Mouse (Mus musculus) limb, embryonic 14.5 days (tissue): ENCODE measurements at regions not wholly inside any gene's neighbourhood (a gene's known extent, or its start where the extent isn't known, plus 50 kb on each side); places are given as distances from the start of the nearest gene placed in this dataset.

Source experiments
- ATAC-seq: fragments of 200-750 bp; cut with Nextera tagmentation; 2 replicates; pipeline ENCODE4 v1.8.0; 2017; ENCODE audit warnings: low read depth, moderate number of reproducible peaks, moderate TSS enrichment; ENCODE audit not compliant: low FRiP score
- DNase-seq: peaks from one replicate; pipeline ENCODE4 v3.0.0-alpha.2; 2015; ENCODE audit warnings: low spot score
- H3K27ac ChIP-seq: fragments of 300-500 bp; sonication (generic); replicated peaks from 2 replicates; pipeline ENCODE4 v1.5.1; 2014; ENCODE audit warnings: low read depth, mild to moderate bottlenecking, low read length, moderate library complexity, mixed read lengths
- H3K27me3 ChIP-seq: fragments of 300-500 bp; sonication (generic); 2 replicates; pipeline ENCODE4 v1.6.1; 2014; ENCODE audit warnings: low read length, mixed read lengths; ENCODE audit not compliant: control insufficient read depth, insufficient read depth
- H3K36me3 ChIP-seq: fragments of 300-500 bp; sonication (generic); 2 replicates; pipeline ENCODE4 v1.6.1; 2014; ENCODE audit warnings: mild to moderate bottlenecking, low read length, moderate library complexity, mixed read lengths; ENCODE audit not compliant: control insufficient read depth, insufficient read depth
- H3K4me1 ChIP-seq: fragments of 300-500 bp; sonication (generic); 2 replicates; pipeline ENCODE4 v1.6.1; 2014; ENCODE audit warnings: antibody characterized with exemption, low read length, mixed read lengths; ENCODE audit not compliant: control insufficient read depth, insufficient read depth
- H3K4me2 ChIP-seq: fragments of 300-500 bp; sonication (generic); replicated peaks from 2 replicates; pipeline ENCODE4 v1.6.1; 2014; ENCODE audit warnings: low read depth, mild to moderate bottlenecking, low read length, moderate library complexity; ENCODE audit not compliant: severe bottlenecking
- H3K4me3 ChIP-seq: fragments of 300-500 bp; sonication (generic); replicated peaks from 2 replicates; pipeline ENCODE4 v1.5.1; 2014; ENCODE audit warnings: low read length
- H3K9ac ChIP-seq: fragments of 300-500 bp; sonication (generic); 2 replicates; pipeline ENCODE4 v1.6.1; 2014; ENCODE audit warnings: mild to moderate bottlenecking, low read depth, low read length, moderate library complexity; ENCODE audit not compliant: severe bottlenecking
- H3K9me3 ChIP-seq: fragments of 300-500 bp; sonication (generic); 2 replicates; pipeline ENCODE4 v1.6.1; 2016; ENCODE audit warnings: low read length; ENCODE audit not compliant: control insufficient read depth
- POLR2A ChIP-seq: fragments of 200-500 bp; IDR thresholded peaks from 2 replicates; pipeline ENCODE4 v1.8.0; 2012; ENCODE audit warnings: inconsistent platforms, mild to moderate bottlenecking, moderate library complexity, borderline replicate concordance; ENCODE audit not compliant: insufficient read depth, insufficient read length; ENCODE audit errors: extremely low read depth
- WGBS: fragments of 180-500 bp; shearing (Covaris S2); extraction: QIAGEN DNeasy Blood & Tissue Kit; methylation state at CpG from one replicate; pipeline ENCODE4 v1.1.7; 2014; 5-methylcytosine and 5-hydroxymethylcytosine counted together

GRCm38 (mm10) chr7:71264115-71264514, 87.2 kb downstream of the Gm10295 start:
- Histone ChIP-seq H3K9me3 (no peaks in the 10 kb centered on the region), H3K27me3 (no peaks in the 10 kb centered on the region), H3K4me2 (no peak overlapping the region), H3K27ac (no peak overlapping the region), H3K36me3 (no peaks in the 10 kb centered on the region), H3K4me3 (no peak overlapping the region), H3K9ac (no peak overlapping the region), H3K4me1 (no peaks in the 10 kb centered on the region)
- no peak for TF ChIP-seq POLR2A
- ATAC-seq (no peak), DNase-seq (no peak)
- 83% methylated on average over 1 of the region's 1 CpGs for WGBS

GRCm38 (mm10) chr7:71249669-71250068, 101.6 kb downstream of the Gm10295 start:
- Histone ChIP-seq H3K9ac (no peak overlapping the region), H3K36me3 (no peaks in the 10 kb centered on the region), H3K27ac (no peak overlapping the region), H3K4me1 (no peaks in the 10 kb centered on the region), H3K9me3 (no peaks in the 10 kb centered on the region), H3K4me2 (no peak overlapping the region), H3K4me3 (no peak overlapping the region), H3K27me3 (no peaks in the 10 kb centered on the region)
- no peak for ATAC-seq
- no peak for DNase-seq
- TF ChIP-seq POLR2A, result no peak
- WGBS, result 28% methylated on average over 2 of the region's 2 CpGs

GRCm38 (mm10) chr7:71249216-71249615, 102.1 kb downstream of the Gm10295 start:
- H3K36me3 ChIP-seq, result no peaks in the 10 kb centered on the region
- 38% methylated on average over 5 of the region's 5 CpGs for WGBS
- DNase-seq (peak; percentile 22), ATAC-seq (no peak)
- H3K27me3 ChIP-seq, result no peaks in the 10 kb centered on the region
- no peak overlapping the region for H3K9ac ChIP-seq
- no peak overlapping the region for H3K4me2 ChIP-seq
- no peak overlapping the region for H3K27ac ChIP-seq
- no peak overlapping the region for H3K4me3 ChIP-seq
- no peaks in the 10 kb centered on the region for H3K9me3 ChIP-seq
- TF ChIP-seq POLR2A, result no peak
- H3K4me1 ChIP-seq, result no peaks in the 10 kb centered on the region

- 76% methylated on average over 5 of the region's 5 CpGs for WGBS
- H3K4me2 ChIP-seq, result no peak overlapping the region
- no peaks in the 10 kb centered on the region for H3K27me3 ChIP-seq
- ATAC-seq (no peak), DNase-seq (no peak)
- H3K9ac ChIP-seq, result no peak overlapping the region
- H3K36me3 ChIP-seq, result no peaks in the 10 kb centered on the region
- TF ChIP-seq POLR2A, result no peak
- no peak overlapping the region for H3K27ac ChIP-seq
- H3K9me3 ChIP-seq, result no peaks in the 10 kb centered on the region
- H3K4me1 ChIP-seq, result no peaks in the 10 kb centered on the region
- no peak overlapping the region for H3K4me3 ChIP-seq
These were observed 103.4 kb downstream of the Gm10295 start for GRCm38 (mm10) chr7:71247922-71248321.

- no peak for ATAC-seq
- no peak overlapping the region for H3K9ac ChIP-seq
- no peak overlapping the region for H3K4me2 ChIP-seq
- no peaks in the 10 kb centered on the region for H3K4me1 ChIP-seq
- no peak overlapping the region for H3K4me3 ChIP-seq
- no peak overlapping the region for H3K27ac ChIP-seq
- no peak for DNase-seq
- H3K27me3 ChIP-seq, result no peaks in the 10 kb centered on the region
- TF ChIP-seq POLR2A, result no peak
- WGBS, result 68% methylated on average over 2 of the region's 2 CpGs
- H3K9me3 ChIP-seq, result no peaks in the 10 kb centered on the region
- H3K36me3 ChIP-seq, result no peaks in the 10 kb centered on the region
These were observed 108.8 kb downstream of the Gm10295 start for GRCm38 (mm10) chr7:71242379-71242911.

- Histone ChIP-seq H3K4me2 (no peak overlapping the region), H3K27me3 (no peaks in the 10 kb centered on the region), H3K9ac (no peak overlapping the region), H3K9me3 (no peaks in the 10 kb centered on the region), H3K36me3 (no peaks in the 10 kb centered on the region), H3K4me3 (no peak overlapping the region), H3K4me1 (peaks cover 13% of the 10 kb centered on the region; the same call in 1 of the 2 replicates), H3K27ac (no peak overlapping the region)
- no peak for TF ChIP-seq POLR2A
- DNase-seq (no peak), ATAC-seq (no peak)
- 91% methylated on average over 3 of the region's 3 CpGs for WGBS
These were observed 112.1 kb downstream of the Gm10295 start for GRCm38 (mm10) chr7:71239207-71239606.
